Mouse (Mus musculus): ENCODE data around the gene Tnni1. TPM values are rescaled to one million over a fixed set of nuclear protein-coding genes. Genes with fewer than 3 reads are reported as not detected.

Tnni1 gene
- polyA plus RNA-seq, 1 experiment from 2014 or later: 58.2 TPM

- Histone ChIP-seq H3K4me2 (no peak overlapping the region), H3K4me1 (replicated peaks; ENCODE audit: control insufficient read depth, insufficient read depth, low read length) (peaks cover 6% of the 10 kb centered on the region; the same call in 1 of the 2 replicates), H3K36me3 (ENCODE audit: control insufficient read depth, insufficient read depth, low read length) (no peaks in the 10 kb centered on the region), H3K4me3 (ENCODE audit: low read depth, low read length) (no peak overlapping the region), H3K9me3 (ENCODE audit: control insufficient read depth, low read length) (no peaks in the 10 kb centered on the region), H3K27ac (ENCODE audit: low read depth, low read length) (no peak overlapping the region), H3K9ac (ENCODE audit: low read depth, low read length) (no peak overlapping the region), H3K27me3 (replicated peaks; ENCODE audit: control insufficient read depth, insufficient read depth, low read length) (no peaks in the 10 kb centered on the region)
- DNase-seq (ENCODE audit: low spot score): no peak
- ATAC-seq (replicated peaks; ENCODE audit: low FRiP score): no peak
These were observed 2.6 kb upstream of the Tnni1 start for GRCm38 (mm10) chr1:135776596-135776995.

- Histone ChIP-seq H3K4me2 (no peak overlapping the region), H3K27ac (ENCODE audit: low read depth, low read length) (no peak overlapping the region), H3K4me1 (replicated peaks; ENCODE audit: control insufficient read depth, insufficient read depth, low read length) (peaks cover 6% of the 10 kb centered on the region; the same call in 1 of the 2 replicates), H3K36me3 (ENCODE audit: control insufficient read depth, insufficient read depth, low read length) (no peaks in the 10 kb centered on the region), H3K27me3 (replicated peaks; ENCODE audit: control insufficient read depth, insufficient read depth, low read length) (no peaks in the 10 kb centered on the region), H3K4me3 (ENCODE audit: low read depth, low read length) (no peak overlapping the region), H3K9ac (ENCODE audit: low read depth, low read length) (no peak overlapping the region), H3K9me3 (ENCODE audit: control insufficient read depth, low read length) (no peaks in the 10 kb centered on the region)
- no peak for ATAC-seq (replicated peaks; ENCODE audit: low FRiP score)
- no peak for DNase-seq (ENCODE audit: low spot score)
- WGBS: 79% methylated on average over 1 of the region's 1 CpGs
These were observed 2.2 kb upstream of the Tnni1 start for GRCm38 (mm10) chr1:135777046-135777445.

GRCm38 (mm10) chr1:135780649-135781048 lies 1.4 kb downstream of the Tnni1 start:
- no peak overlapping the region for H3K9ac ChIP-seq (ENCODE audit: low read depth, low read length)
- ATAC-seq (replicated peaks; ENCODE audit: low FRiP score) (no peak), DNase-seq (ENCODE audit: low spot score) (no peak)
- peaks cover 6% of the 10 kb centered on the region; the same call in 1 of the 2 replicates for H3K4me1 ChIP-seq (replicated peaks; ENCODE audit: control insufficient read depth, insufficient read depth, low read length)
- no peaks in the 10 kb centered on the region for H3K36me3 ChIP-seq (ENCODE audit: control insufficient read depth, insufficient read depth, low read length)
- no peak overlapping the region for H3K27ac ChIP-seq (ENCODE audit: low read depth, low read length)
- WGBS: 58% methylated on average over 4 of the region's 4 CpGs
- no peak overlapping the region for H3K4me3 ChIP-seq (ENCODE audit: low read depth, low read length)
- no peaks in the 10 kb centered on the region for H3K9me3 ChIP-seq (ENCODE audit: control insufficient read depth, low read length)
- H3K4me2 ChIP-seq: no peak overlapping the region
- no peaks in the 10 kb centered on the region for H3K27me3 ChIP-seq (replicated peaks; ENCODE audit: control insufficient read depth, insufficient read depth, low read length)

- ATAC-seq (replicated peaks; ENCODE audit: low FRiP score): no peak; the same call in 1 of the 2 replicates
- Histone ChIP-seq H3K9me3 (ENCODE audit: control insufficient read depth, low read length) (no peaks in the 10 kb centered on the region), H3K4me2 (no peak overlapping the region), H3K27me3 (replicated peaks; ENCODE audit: control insufficient read depth, insufficient read depth, low read length) (no peaks in the 10 kb centered on the region), H3K4me1 (replicated peaks; ENCODE audit: control insufficient read depth, insufficient read depth, low read length) (peaks cover 5% of the 10 kb centered on the region; the same call in 1 of the 2 replicates), H3K36me3 (ENCODE audit: control insufficient read depth, insufficient read depth, low read length) (no peaks in the 10 kb centered on the region), H3K9ac (ENCODE audit: low read depth, low read length) (no peak overlapping the region), H3K27ac (ENCODE audit: low read depth, low read length) (no peak overlapping the region), H3K4me3 (ENCODE audit: low read depth, low read length) (no peak overlapping the region)
- peak; percentile 66 for DNase-seq (ENCODE audit: low spot score)
- WGBS: 17% methylated on average over 13 of the region's 13 CpGs
These were observed 2.0 kb downstream of the Tnni1 start for GRCm38 (mm10) chr1:135781220-135781619.

GRCm38 (mm10) chr1:135782816-135783215 lies 3.6 kb downstream of the Tnni1 start:
- H3K27me3 ChIP-seq (replicated peaks; ENCODE audit: control insufficient read depth, insufficient read depth, low read length): no peaks in the 10 kb centered on the region
- H3K4me3 ChIP-seq (ENCODE audit: low read depth, low read length): no peak overlapping the region
- H3K9me3 ChIP-seq (ENCODE audit: control insufficient read depth, low read length): no peaks in the 10 kb centered on the region
- DNase-seq (ENCODE audit: low spot score): no peak
- H3K4me1 ChIP-seq (replicated peaks; ENCODE audit: control insufficient read depth, insufficient read depth, low read length): 0 out of 2 replicates have a peak, but pooled peaks cover 3% of the 10 kb centered on the region
- WGBS: 64% methylated on average over 10 of the region's 10 CpGs
- no peak for ATAC-seq (replicated peaks; ENCODE audit: low FRiP score)
- no peaks in the 10 kb centered on the region for H3K36me3 ChIP-seq (ENCODE audit: control insufficient read depth, insufficient read depth, low read length)
- no peak overlapping the region for H3K4me2 ChIP-seq
- no peak overlapping the region for H3K9ac ChIP-seq (ENCODE audit: low read depth, low read length)
- no peak overlapping the region for H3K27ac ChIP-seq (ENCODE audit: low read depth, low read length)

GRCm38 (mm10) chr1:135787799-135788198 lies 8.6 kb downstream of the Tnni1 start:
- Histone ChIP-seq H3K27me3 (replicated peaks; ENCODE audit: control insufficient read depth, insufficient read depth, low read length) (no peaks in the 10 kb centered on the region), H3K36me3 (ENCODE audit: control insufficient read depth, insufficient read depth, low read length) (no peaks in the 10 kb centered on the region), H3K4me2 (no peak overlapping the region), H3K27ac (ENCODE audit: low read depth, low read length) (no peak overlapping the region), H3K9me3 (ENCODE audit: control insufficient read depth, low read length) (no peaks in the 10 kb centered on the region), H3K4me3 (ENCODE audit: low read depth, low read length) (no peak overlapping the region), H3K9ac (ENCODE audit: low read depth, low read length) (no peak overlapping the region), H3K4me1 (replicated peaks; ENCODE audit: control insufficient read depth, insufficient read depth, low read length) (0 out of 2 replicates have a peak, but pooled peaks cover 6% of the 10 kb centered on the region)
- ATAC-seq (replicated peaks; ENCODE audit: low FRiP score) (no peak), DNase-seq (ENCODE audit: low spot score) (no peak)
- WGBS: 49% methylated on average over 3 of the region's 3 CpGs

GRCm38 (mm10) chr1:135788708-135789107 lies 9.5 kb downstream of the Tnni1 start:
- DNase-seq (ENCODE audit: low spot score) (no peak), ATAC-seq (replicated peaks; ENCODE audit: low FRiP score) (0 out of 2 replicates have a peak, but pooled peaks have one; percentile 41)
- H3K4me1 ChIP-seq (replicated peaks; ENCODE audit: control insufficient read depth, insufficient read depth, low read length): peaks cover 10% of the 10 kb centered on the region
- no peak overlapping the region for H3K27ac ChIP-seq (ENCODE audit: low read depth, low read length)
- H3K9me3 ChIP-seq (ENCODE audit: control insufficient read depth, low read length): no peaks in the 10 kb centered on the region
- H3K4me3 ChIP-seq (ENCODE audit: low read depth, low read length): no peak overlapping the region
- H3K27me3 ChIP-seq (replicated peaks; ENCODE audit: control insufficient read depth, insufficient read depth, low read length): peaks cover 4% of the 10 kb centered on the region; the same call in 1 of the 2 replicates
- H3K36me3 ChIP-seq (ENCODE audit: control insufficient read depth, insufficient read depth, low read length): no peaks in the 10 kb centered on the region
- peak overlapping the region; percentile 6; the same call in 1 of the 2 replicates for H3K4me2 ChIP-seq
- no peak overlapping the region for H3K9ac ChIP-seq (ENCODE audit: low read depth, low read length)
- 20% methylated on average over 10 of the region's 10 CpGs for WGBS

GRCm38 (mm10) chr1:135789815-135790214 lies 10.6 kb downstream of the Tnni1 start:
- DNase-seq (ENCODE audit: low spot score) (peak; percentile 80), ATAC-seq (replicated peaks; ENCODE audit: low FRiP score) (no peak)
- no peaks in the 10 kb centered on the region for H3K36me3 ChIP-seq (ENCODE audit: control insufficient read depth, insufficient read depth, low read length)
- H3K9ac ChIP-seq (ENCODE audit: low read depth, low read length): no peak overlapping the region
- peaks cover 4% of the 10 kb centered on the region; the same call in 1 of the 2 replicates for H3K27me3 ChIP-seq (replicated peaks; ENCODE audit: control insufficient read depth, insufficient read depth, low read length)
- no peak overlapping the region for H3K4me2 ChIP-seq
- 7% methylated on average over 5 of the region's 5 CpGs for WGBS
- H3K4me1 ChIP-seq (replicated peaks; ENCODE audit: control insufficient read depth, insufficient read depth, low read length): peaks cover 19% of the 10 kb centered on the region
- no peak overlapping the region for H3K4me3 ChIP-seq (ENCODE audit: low read depth, low read length)
- no peak overlapping the region for H3K27ac ChIP-seq (ENCODE audit: low read depth, low read length)
- H3K9me3 ChIP-seq (ENCODE audit: control insufficient read depth, low read length): no peaks in the 10 kb centered on the region

- ATAC-seq (replicated peaks; ENCODE audit: low FRiP score) (no peak), DNase-seq (ENCODE audit: low spot score) (no peak)
- WGBS: 66% methylated on average over 13 of the region's 13 CpGs
- Histone ChIP-seq H3K4me1 (replicated peaks; ENCODE audit: control insufficient read depth, insufficient read depth, low read length) (peaks cover 25% of the 10 kb centered on the region), H3K27me3 (replicated peaks; ENCODE audit: control insufficient read depth, insufficient read depth, low read length) (peaks cover 4% of the 10 kb centered on the region; the same call in 1 of the 2 replicates), H3K27ac (ENCODE audit: low read depth, low read length) (no peak overlapping the region), H3K36me3 (ENCODE audit: control insufficient read depth, insufficient read depth, low read length) (no peaks in the 10 kb centered on the region), H3K4me3 (ENCODE audit: low read depth, low read length) (no peak overlapping the region), H3K9ac (ENCODE audit: low read depth, low read length) (no peak overlapping the region), H3K9me3 (ENCODE audit: control insufficient read depth, low read length) (no peaks in the 10 kb centered on the region), H3K4me2 (no peak overlapping the region)
These were observed 13.1 kb downstream of the Tnni1 start for GRCm38 (mm10) chr1:135792143-135792939.

Data from liver, embryonic 11.5 days (tissue).